Mouse (Mus musculus) liver, embryonic 11.5 days (tissue): ENCODE data around the gene Psma3. TPM values are rescaled to one million over a fixed set of nuclear protein-coding genes. Genes with fewer than 3 reads are reported as not detected.
"Not testable (repeated sequence)": the region's sequence is repeated elsewhere in the genome, so short reads cannot be mapped to it uniquely, and the experiment has no call there.

ENCODE experiments used
- ATAC-seq: fragments of 200-750 bp; cut with Nextera tagmentation; replicated peaks from 2 replicates; pipeline ENCODE4 v1.8.0; 2017; ENCODE audit warnings: moderate number of reproducible peaks, mild to moderate bottlenecking, moderate TSS enrichment, moderate library complexity; ENCODE audit not compliant: low FRiP score
- DNase-seq: peaks from one replicate; pipeline ENCODE4 v3.0.0-alpha.2; 2017; ENCODE audit warnings: low spot score
- H3K27ac ChIP-seq: fragments of 300-500 bp; sonication (generic); 2 replicates; pipeline ENCODE4 v1.5.1; 2014; ENCODE audit warnings: mild to moderate bottlenecking, low read depth, low read length, control low read depth
- H3K27me3 ChIP-seq: fragments of 300-500 bp; sonication (generic); replicated peaks from 2 replicates; pipeline ENCODE4 v1.6.1; 2014; ENCODE audit warnings: low read length, mixed read lengths; ENCODE audit not compliant: control insufficient read depth, insufficient read depth
- H3K36me3 ChIP-seq: fragments of 300-500 bp; sonication (generic); 2 replicates; pipeline ENCODE4 v1.6.1; 2014; ENCODE audit warnings: mild to moderate bottlenecking, low read length, moderate library complexity, mixed read lengths; ENCODE audit not compliant: control insufficient read depth, insufficient read depth
- H3K4me1 ChIP-seq: fragments of 300-500 bp; sonication (generic); replicated peaks from 2 replicates; pipeline ENCODE4 v1.6.1; 2014; ENCODE audit warnings: low read length, mixed read lengths; ENCODE audit not compliant: control insufficient read depth, insufficient read depth
- H3K4me2 ChIP-seq: fragments of 300-500 bp; sonication (generic); 2 replicates; pipeline ENCODE4 v1.6.1; 2014; ENCODE audit warnings: mild to moderate bottlenecking, control low read depth, moderate library complexity
- H3K4me3 ChIP-seq: fragments of 300-500 bp; sonication (generic); 2 replicates; pipeline ENCODE4 v1.5.1; 2014; ENCODE audit warnings: low read depth, low read length, control low read depth
- H3K9ac ChIP-seq: fragments of 300-500 bp; sonication (generic); 2 replicates; pipeline ENCODE4 v1.6.1; 2014; ENCODE audit warnings: low read depth, low read length, control low read depth
- H3K9me3 ChIP-seq: fragments of 300-500 bp; sonication (generic); 2 replicates; pipeline ENCODE4 v1.6.1; 2016; ENCODE audit warnings: low read length, inconsistent platforms, mixed read lengths; ENCODE audit not compliant: control insufficient read depth
- WGBS: fragments of 180-500 bp; shearing (Covaris S2); extraction: QIAGEN DNeasy Blood & Tissue Kit; methylation state at CpG from one replicate; pipeline ENCODE4 v1.1.7; 2014; 5-methylcytosine and 5-hydroxymethylcytosine counted together
- polyA plus RNA-seq: library from polyadenylated mRNA; unstranded; fragments of >200 nt; fragmentation: Nextera tagmentation; extraction: Ambion mirVana; gene quantifications from 2 replicates; pipeline ENCODE4 v1.2.1, GENCODE M21; 2014

Gene Psma3
- polyA plus RNA-seq, 1 experiment from 2014 or later = 602 TPM

- H3K27me3 ChIP-seq = no peaks in the 10 kb centered on the region
- 94% methylated on average over 10 of the region's 10 CpGs for WGBS
- no peaks in the 10 kb centered on the region for H3K9me3 ChIP-seq
- no peak for DNase-seq
- H3K4me2 ChIP-seq = no peak overlapping the region
- no peak for ATAC-seq
- no peak overlapping the region for H3K9ac ChIP-seq
- no peaks in the 10 kb centered on the region for H3K4me1 ChIP-seq
- H3K27ac ChIP-seq = no peak overlapping the region
- H3K4me3 ChIP-seq = no peak overlapping the region
- peaks cover 42% of the 10 kb centered on the region for H3K36me3 ChIP-seq
Measured at GRCm38 (mm10) chr12:71024411-71024810, 50.0 kb downstream of the Psma3 start.

- not testable (repeated sequence) for H3K27me3 ChIP-seq, DNase-seq, H3K4me3 ChIP-seq, H3K4me2 ChIP-seq, H3K9ac ChIP-seq, H3K9me3 ChIP-seq, H3K4me1 ChIP-seq, H3K27ac ChIP-seq, ATAC-seq
- H3K36me3 ChIP-seq = peaks cover 36% of the 10 kb centered on the region
- 92% methylated on average over 8 of the region's 8 CpGs for WGBS
Measured at GRCm38 (mm10) chr12:71028265-71028664, 53.8 kb downstream of the Psma3 start.

GRCm38 (mm10) chr12:71030260-71030659 is 55.8 kb downstream of the Psma3 start:
- H3K4me3 ChIP-seq = no peak overlapping the region
- H3K36me3 ChIP-seq = peaks cover 24% of the 10 kb centered on the region
- no peak overlapping the region for H3K27ac ChIP-seq
- no peak overlapping the region for H3K9ac ChIP-seq
- H3K27me3 ChIP-seq = no peaks in the 10 kb centered on the region
- DNase-seq (no peak), ATAC-seq (no peak)
- WGBS = 82% methylated on average over 8 of the region's 8 CpGs
- no peak overlapping the region for H3K4me2 ChIP-seq
- H3K9me3 ChIP-seq = no peaks in the 10 kb centered on the region
- no peaks in the 10 kb centered on the region for H3K4me1 ChIP-seq

GRCm38 (mm10) chr12:71030722-71031121 is 56.3 kb downstream of the Psma3 start:
- H3K36me3 ChIP-seq = peaks cover 21% of the 10 kb centered on the region
- no peaks in the 10 kb centered on the region for H3K9me3 ChIP-seq
- no peak overlapping the region for H3K9ac ChIP-seq
- WGBS = 91% methylated on average over 5 of the region's 5 CpGs
- DNase-seq (no peak), ATAC-seq (no peak)
- H3K27me3 ChIP-seq = no peaks in the 10 kb centered on the region
- no peak overlapping the region for H3K27ac ChIP-seq
- H3K4me3 ChIP-seq = no peak overlapping the region
- no peaks in the 10 kb centered on the region for H3K4me1 ChIP-seq
- H3K4me2 ChIP-seq = no peak overlapping the region

- WGBS = 88% methylated on average over 4 of the region's 4 CpGs
- Histone ChIP-seq H3K4me2 (no peak overlapping the region), H3K27me3 (no peaks in the 10 kb centered on the region), H3K27ac (no peak overlapping the region), H3K4me1 (no peaks in the 10 kb centered on the region), H3K9me3 (no peaks in the 10 kb centered on the region), H3K9ac (no peak overlapping the region), H3K36me3 (peaks cover 31% of the 10 kb centered on the region), H3K4me3 (no peak overlapping the region)
- ATAC-seq = no peak
- DNase-seq = no peak
Measured at GRCm38 (mm10) chr12:71035826-71036225, 61.4 kb downstream of the Psma3 start.

- Histone ChIP-seq H3K9me3 (no peaks in the 10 kb centered on the region), H3K36me3 (peaks cover 31% of the 10 kb centered on the region), H3K4me2 (no peak overlapping the region), H3K9ac (no peak overlapping the region), H3K27me3 (no peaks in the 10 kb centered on the region), H3K4me3 (no peak overlapping the region), H3K27ac (no peak overlapping the region), H3K4me1 (no peaks in the 10 kb centered on the region)
- WGBS = 86% methylated on average over 12 of the region's 12 CpGs
- ATAC-seq = 0 out of 2 replicates have a peak, but pooled peaks have one; percentile 71
- DNase-seq = no peak
Measured at GRCm38 (mm10) chr12:71036729-71037404, 62.4 kb downstream of the Psma3 start.

GRCm38 (mm10) chr12:71040462-71040861 is 66.0 kb downstream of the Psma3 start:
- Histone ChIP-seq H3K27me3 (no peaks in the 10 kb centered on the region), H3K36me3 (peaks cover 25% of the 10 kb centered on the region), H3K9ac (no peak overlapping the region), H3K9me3 (no peaks in the 10 kb centered on the region), H3K4me1 (no peaks in the 10 kb centered on the region), H3K27ac (no peak overlapping the region), H3K4me2 (no peak overlapping the region), H3K4me3 (no peak overlapping the region)
- DNase-seq (no peak), ATAC-seq (no peak)
- 85% methylated on average over 7 of the region's 7 CpGs for WGBS

- no peak overlapping the region for H3K4me3 ChIP-seq
- H3K4me2 ChIP-seq = no peak overlapping the region
- no peak for DNase-seq
- no peak for ATAC-seq
- H3K4me1 ChIP-seq = no peaks in the 10 kb centered on the region
- no peak overlapping the region for H3K9ac ChIP-seq
- 98% methylated on average over 1 of the region's 1 CpGs for WGBS
- no peaks in the 10 kb centered on the region for H3K27me3 ChIP-seq
- H3K9me3 ChIP-seq = no peaks in the 10 kb centered on the region
- H3K36me3 ChIP-seq = peaks cover 28% of the 10 kb centered on the region
- no peak overlapping the region for H3K27ac ChIP-seq
Measured at GRCm38 (mm10) chr12:71042451-71042850, 68.0 kb downstream of the Psma3 start.

GRCm38 (mm10) chr12:71043571-71043970 is 69.2 kb downstream of the Psma3 start:
- Histone ChIP-seq H3K4me3 (no peak overlapping the region), H3K4me1 (no peaks in the 10 kb centered on the region), H3K4me2 (no peak overlapping the region), H3K27me3 (no peaks in the 10 kb centered on the region), H3K27ac (no peak overlapping the region), H3K9ac (no peak overlapping the region), H3K36me3 (peaks cover 24% of the 10 kb centered on the region), H3K9me3 (no peaks in the 10 kb centered on the region)
- WGBS = 91% methylated on average over 3 of the region's 3 CpGs
- ATAC-seq (no peak), DNase-seq (no peak)
